Mouse (Mus musculus): Measurements from ENCODE around the gene Dirc2. TPM values are rescaled to one million over a fixed set of nuclear protein-coding genes. Genes with fewer than 3 reads are reported as not detected.

Gene Dirc2
- polyA plus RNA-seq, 1 experiment from 2014 or later, result 14.6 TPM

DNA sequence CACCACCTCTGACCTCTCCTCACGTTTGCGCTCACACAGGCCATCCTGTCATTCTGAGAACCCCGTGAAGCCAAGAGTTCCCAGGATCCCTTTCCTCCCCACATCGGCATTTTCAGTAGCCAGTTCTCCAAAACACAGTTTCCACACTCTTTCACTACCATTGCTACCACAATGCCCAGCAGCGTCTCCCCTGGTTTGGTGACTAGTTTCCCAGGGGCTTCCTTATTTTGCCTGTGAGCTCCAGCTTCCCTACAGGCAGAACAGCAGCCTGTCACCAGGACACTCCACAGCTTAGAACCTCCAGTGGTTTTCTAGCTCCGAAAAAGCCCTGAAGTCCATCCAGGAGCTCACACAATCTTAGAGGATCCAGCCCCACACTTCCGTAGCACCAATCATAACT is 19.8 kb downstream of the Dirc2 start:
- 79% methylated on average over 7 of the region's 7 CpGs for WGBS
- Histone ChIP-seq H3K9me3 (no peaks in the 10 kb centered on the region), H3K4me1 (peaks cover 23% of the 10 kb centered on the region), H3K36me3 (no peaks in the 10 kb centered on the region; the same call in 1 of the 2 replicates), H3K4me2 (replicated peaks) (no peak overlapping the region), H3K27me3 (no peaks in the 10 kb centered on the region), H3K4me3 (no peak overlapping the region), H3K27ac (no peak overlapping the region), H3K9ac (no peak overlapping the region)
- no peak for ATAC-seq (ENCODE audit: low FRiP score, low read depth)

DNA sequence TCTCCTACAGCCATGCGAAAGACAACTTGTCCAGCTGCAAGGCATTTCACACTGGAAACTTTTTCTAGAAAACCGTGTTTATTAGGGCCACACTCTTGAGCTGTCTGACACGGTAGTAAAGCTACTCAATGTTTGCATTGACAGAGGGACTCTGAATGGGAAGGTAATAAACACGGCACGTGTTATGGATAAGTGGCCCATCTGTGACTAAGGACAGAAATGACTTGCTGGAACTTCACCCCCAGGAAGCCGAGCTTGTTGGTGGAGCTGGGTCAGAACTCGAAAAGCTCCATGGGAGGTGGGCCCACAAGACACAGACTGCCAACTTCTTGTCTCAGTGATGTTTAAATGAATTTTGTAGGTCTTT is 20.9 kb downstream of the Dirc2 start:
- Histone ChIP-seq H3K4me2 (replicated peaks) (no peak overlapping the region), H3K27ac (no peak overlapping the region), H3K27me3 (no peaks in the 10 kb centered on the region), H3K4me3 (no peak overlapping the region), H3K9me3 (no peaks in the 10 kb centered on the region), H3K4me1 (peaks cover 16% of the 10 kb centered on the region), H3K36me3 (no peaks in the 10 kb centered on the region; the same call in 1 of the 2 replicates), H3K9ac (no peak overlapping the region)
- WGBS, result 50% methylated on average over 7 of the region's 7 CpGs
- no peak for ATAC-seq (ENCODE audit: low FRiP score, low read depth)

DNA sequence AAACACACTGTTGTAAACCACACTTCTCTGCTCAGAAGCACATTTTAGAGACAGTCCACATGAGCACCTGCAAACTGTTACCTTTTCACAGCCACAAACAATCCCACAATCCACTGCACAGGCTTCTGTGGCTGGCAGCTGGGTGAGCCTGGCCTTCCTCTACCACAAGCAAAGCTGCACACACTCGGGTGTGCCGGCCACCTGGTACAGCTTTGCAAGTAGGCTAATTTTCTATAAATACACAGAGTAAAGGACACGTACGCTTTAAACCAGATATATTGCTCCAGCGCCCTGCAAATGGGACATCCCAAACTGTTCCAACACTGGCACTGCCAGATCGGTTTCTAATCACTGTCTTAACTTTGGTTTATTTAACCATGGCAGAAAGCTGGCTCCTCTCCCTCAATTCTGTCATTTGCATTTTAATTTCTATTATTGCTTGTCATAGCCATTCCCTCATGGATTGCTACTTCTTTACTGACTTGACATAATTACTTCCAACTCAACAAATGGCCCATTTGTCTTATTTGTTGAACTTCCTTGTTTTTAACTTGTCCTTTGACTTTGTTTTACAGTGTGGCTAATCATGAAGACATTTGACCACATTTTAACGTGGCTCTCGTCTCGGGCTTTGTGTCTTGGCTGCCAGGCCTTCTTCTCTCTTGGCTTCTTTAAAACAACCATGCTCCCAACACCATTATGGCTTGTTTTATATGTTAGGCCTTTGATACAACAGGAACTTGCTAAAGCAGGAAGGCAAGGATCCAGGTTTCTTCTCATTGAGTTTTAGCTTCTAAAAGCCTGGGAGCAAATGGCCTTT is 21.5 kb downstream of the Dirc2 start:
- Histone ChIP-seq H3K9me3 (no peaks in the 10 kb centered on the region), H3K9ac (no peak overlapping the region), H3K27me3 (no peaks in the 10 kb centered on the region), H3K4me1 (peaks cover 18% of the 10 kb centered on the region), H3K27ac (no peak overlapping the region), H3K36me3 (no peaks in the 10 kb centered on the region; the same call in 1 of the 2 replicates), H3K4me3 (no peak overlapping the region), H3K4me2 (replicated peaks) (no peak overlapping the region)
- 60% methylated on average over 9 of the region's 9 CpGs for WGBS
- no peak for ATAC-seq (ENCODE audit: low FRiP score, low read depth)

DNA sequence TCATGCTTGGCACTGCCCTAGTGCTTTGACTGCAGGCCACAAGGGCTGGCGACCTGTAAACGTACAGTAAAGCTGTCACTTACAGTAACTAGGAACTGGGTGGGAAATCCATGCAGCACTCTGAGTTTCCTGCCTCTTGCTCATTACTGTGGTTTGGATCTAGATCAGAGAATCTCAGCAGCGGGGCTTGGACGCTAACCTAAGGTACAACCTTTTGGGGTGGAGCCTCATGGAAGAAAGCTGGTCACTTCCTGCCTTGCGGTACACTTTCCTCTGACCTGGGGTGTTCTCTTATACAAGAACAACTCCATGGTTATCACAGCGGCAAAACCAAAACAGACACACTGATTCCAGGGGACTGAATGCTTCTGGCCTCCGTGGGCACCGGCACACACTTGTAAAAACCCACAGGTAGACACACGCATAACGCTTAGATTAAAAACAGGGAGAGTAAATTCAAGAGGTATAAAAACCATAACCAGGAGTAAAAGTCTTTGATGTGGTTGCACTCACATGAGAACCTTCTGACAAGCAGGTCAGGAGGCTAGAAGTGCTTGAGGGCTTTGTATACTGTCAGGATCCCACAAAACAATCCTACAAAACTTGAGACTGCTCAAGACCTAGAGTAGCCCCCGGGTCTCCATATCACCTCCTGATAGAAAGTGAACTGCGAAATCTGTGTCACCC is 26.8 kb downstream of the Dirc2 start:
- no peak overlapping the region for H3K27ac ChIP-seq
- H3K9me3 ChIP-seq, result no peaks in the 10 kb centered on the region
- no peak overlapping the region for H3K9ac ChIP-seq
- H3K4me1 ChIP-seq, result peaks cover 44% of the 10 kb centered on the region
- no peak overlapping the region for H3K4me3 ChIP-seq
- H3K36me3 ChIP-seq, result no peaks in the 10 kb centered on the region; the same call in 1 of the 2 replicates
- H3K4me2 ChIP-seq (replicated peaks), result peak overlapping the region; percentile 31; the same call in 1 of the 2 replicates
- H3K27me3 ChIP-seq, result no peaks in the 10 kb centered on the region
- ATAC-seq (ENCODE audit: low FRiP score, low read depth), result no peak
- 59% methylated on average over 12 of the region's 12 CpGs for WGBS

DNA sequence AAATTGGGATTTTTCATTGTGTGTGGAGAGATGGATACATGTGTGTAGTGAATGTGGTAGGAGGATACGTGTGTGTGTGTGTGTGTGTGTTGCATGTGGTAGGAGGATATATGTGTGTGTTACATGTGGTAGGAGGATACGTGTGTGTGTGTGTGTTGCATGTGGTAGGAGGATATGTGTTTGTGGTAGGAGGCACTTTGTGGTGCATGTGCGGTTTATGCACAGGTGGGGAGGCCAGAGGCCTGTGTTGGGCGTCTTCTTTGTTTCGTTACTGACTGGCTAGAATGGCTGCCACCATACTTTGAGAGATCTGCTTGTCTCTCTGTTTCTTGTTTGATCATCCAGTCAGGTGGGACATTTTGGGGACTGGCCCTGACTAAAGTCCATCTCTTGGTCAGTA is 27.5 kb downstream of the Dirc2 start:
- Histone ChIP-seq H3K4me2 (replicated peaks) (no peak overlapping the region), H3K4me1 (peaks cover 41% of the 10 kb centered on the region), H3K36me3 (no peaks in the 10 kb centered on the region; the same call in 1 of the 2 replicates), H3K4me3 (no peak overlapping the region), H3K9ac (no peak overlapping the region), H3K9me3 (no peaks in the 10 kb centered on the region), H3K27me3 (no peaks in the 10 kb centered on the region), H3K27ac (no peak overlapping the region)
- 92% methylated on average over 5 of the region's 5 CpGs for WGBS
- no peak for ATAC-seq (ENCODE audit: low FRiP score, low read depth)

DNA sequence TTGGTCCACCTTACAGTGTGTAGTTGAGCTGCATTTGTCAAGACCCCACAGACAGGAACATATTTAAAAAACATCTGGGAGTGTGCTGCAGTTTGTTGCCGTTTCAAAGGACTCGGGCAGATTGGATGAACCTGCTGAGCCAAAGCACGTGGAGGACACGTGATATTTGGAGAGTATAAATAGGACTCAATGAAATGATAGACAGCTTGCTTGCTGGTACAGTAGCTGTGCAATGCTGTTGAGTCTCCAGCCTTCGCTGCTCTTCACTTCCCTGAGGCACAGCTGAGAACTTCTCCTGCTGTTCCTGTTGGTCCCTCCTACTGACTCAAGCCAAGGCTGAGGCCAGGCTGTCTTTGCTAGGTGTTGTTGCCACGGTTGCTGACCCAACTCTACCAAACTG is 28.2 kb downstream of the Dirc2 start:
- ATAC-seq (ENCODE audit: low FRiP score, low read depth), result no peak
- Histone ChIP-seq H3K9ac (no peak overlapping the region), H3K36me3 (no peaks in the 10 kb centered on the region), H3K4me2 (replicated peaks) (no peak overlapping the region), H3K4me1 (peaks cover 41% of the 10 kb centered on the region), H3K27me3 (no peaks in the 10 kb centered on the region), H3K27ac (no peak overlapping the region), H3K9me3 (no peaks in the 10 kb centered on the region), H3K4me3 (no peak overlapping the region)
- WGBS, result 56% methylated on average over 6 of the region's 6 CpGs

DNA sequence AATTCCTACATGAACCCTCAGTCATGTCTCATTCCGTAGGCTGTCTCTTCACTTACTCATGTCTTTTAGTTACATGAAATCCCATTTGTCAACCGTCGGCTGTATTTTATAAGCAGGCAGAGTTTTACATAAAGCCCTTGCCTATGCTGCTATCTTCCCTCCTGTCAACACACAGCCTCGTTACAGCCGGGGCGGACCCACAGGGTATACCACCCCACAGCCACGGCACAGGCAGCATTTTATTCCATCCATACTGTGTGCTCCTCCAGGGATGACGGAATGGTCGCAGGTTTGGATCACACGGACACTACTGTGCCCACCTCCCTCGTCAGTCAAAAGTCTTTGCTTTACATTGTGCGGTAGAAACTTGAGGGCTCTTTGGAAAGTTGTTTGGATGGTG is 28.8 kb downstream of the Dirc2 start:
- no peak for ATAC-seq (ENCODE audit: low FRiP score, low read depth)
- no peak overlapping the region for H3K27ac ChIP-seq
- H3K9me3 ChIP-seq, result no peaks in the 10 kb centered on the region
- no peak overlapping the region for H3K4me2 ChIP-seq (replicated peaks)
- no peaks in the 10 kb centered on the region for H3K27me3 ChIP-seq
- 69% methylated on average over 12 of the region's 12 CpGs for WGBS
- peaks cover 41% of the 10 kb centered on the region for H3K4me1 ChIP-seq
- no peak overlapping the region for H3K9ac ChIP-seq
- no peaks in the 10 kb centered on the region for H3K36me3 ChIP-seq
- no peak overlapping the region for H3K4me3 ChIP-seq

DNA sequence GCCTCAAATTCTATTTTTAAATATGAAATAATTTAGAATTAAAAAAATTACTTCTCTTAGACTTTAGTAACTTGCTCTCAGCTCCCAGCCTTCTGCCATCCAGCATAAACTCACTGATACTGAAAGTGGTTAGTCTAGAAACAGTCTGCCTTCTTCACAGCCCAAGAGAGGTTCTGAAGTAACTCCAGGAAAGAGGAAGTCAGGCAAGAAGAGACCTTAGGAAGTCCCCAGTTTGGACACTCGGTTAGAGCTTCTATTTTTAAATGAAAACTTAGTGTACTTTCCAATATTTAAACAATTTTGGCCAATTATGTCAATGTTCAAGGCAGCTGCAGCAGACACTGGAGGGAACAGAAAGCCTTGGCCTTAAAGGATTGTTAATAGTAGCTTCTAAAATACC is 29.6 kb downstream of the Dirc2 start:
- H3K9ac ChIP-seq, result no peak overlapping the region
- no peak overlapping the region for H3K4me2 ChIP-seq (replicated peaks)
- H3K4me1 ChIP-seq, result peaks cover 41% of the 10 kb centered on the region
- H3K36me3 ChIP-seq, result no peaks in the 10 kb centered on the region
- H3K27me3 ChIP-seq, result no peaks in the 10 kb centered on the region
- no peaks in the 10 kb centered on the region for H3K9me3 ChIP-seq
- no peak for ATAC-seq (ENCODE audit: low FRiP score, low read depth)
- no peak overlapping the region for H3K27ac ChIP-seq
- H3K4me3 ChIP-seq, result no peak overlapping the region
- WGBS, result 66% methylated on average over 1 of the region's 1 CpGs

DNA sequence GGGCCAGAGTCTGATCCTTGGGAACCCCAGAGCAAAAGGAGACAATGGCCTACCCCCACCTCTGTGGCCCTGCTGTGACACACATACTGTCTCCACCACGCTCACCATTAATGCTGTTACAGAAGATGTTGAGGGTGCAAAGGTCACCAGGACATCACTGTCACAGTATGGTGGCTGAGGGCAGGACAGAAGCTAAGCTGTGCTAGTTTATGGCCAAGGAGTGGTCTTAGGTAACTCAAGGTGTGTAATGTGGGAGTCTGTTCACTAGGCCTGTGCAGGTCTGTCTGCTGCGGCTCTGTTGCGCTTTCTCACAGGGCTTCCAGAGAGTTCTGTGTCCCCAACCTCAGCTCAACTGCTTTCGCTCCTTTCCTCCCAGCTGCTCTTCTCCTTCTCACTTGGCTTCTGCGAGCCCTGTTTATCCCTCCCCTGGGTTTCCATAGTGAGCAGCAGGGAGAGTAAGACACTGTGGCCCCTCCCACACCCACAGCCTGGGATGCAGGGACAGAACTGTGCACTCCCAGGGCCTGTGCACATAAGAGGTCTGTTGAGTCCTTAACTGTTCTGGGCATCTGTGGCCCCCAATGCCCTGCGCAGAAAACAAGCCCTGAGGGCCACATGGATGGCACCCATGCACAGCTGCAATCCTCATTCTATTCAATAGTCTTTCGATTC is 30.9 kb downstream of the Dirc2 start:
- Histone ChIP-seq H3K9me3 (no peaks in the 10 kb centered on the region), H3K4me3 (no peak overlapping the region), H3K27me3 (no peaks in the 10 kb centered on the region), H3K4me1 (peaks cover 41% of the 10 kb centered on the region), H3K9ac (0 out of 2 replicates have a peak overlapping the region, but pooled peaks have one; percentile 19), H3K4me2 (replicated peaks) (no peak overlapping the region), H3K27ac (no peak overlapping the region), H3K36me3 (no peaks in the 10 kb centered on the region)
- WGBS, result 75% methylated on average over 7 of the region's 7 CpGs
- ATAC-seq (ENCODE audit: low FRiP score, low read depth), result no peak

DNA sequence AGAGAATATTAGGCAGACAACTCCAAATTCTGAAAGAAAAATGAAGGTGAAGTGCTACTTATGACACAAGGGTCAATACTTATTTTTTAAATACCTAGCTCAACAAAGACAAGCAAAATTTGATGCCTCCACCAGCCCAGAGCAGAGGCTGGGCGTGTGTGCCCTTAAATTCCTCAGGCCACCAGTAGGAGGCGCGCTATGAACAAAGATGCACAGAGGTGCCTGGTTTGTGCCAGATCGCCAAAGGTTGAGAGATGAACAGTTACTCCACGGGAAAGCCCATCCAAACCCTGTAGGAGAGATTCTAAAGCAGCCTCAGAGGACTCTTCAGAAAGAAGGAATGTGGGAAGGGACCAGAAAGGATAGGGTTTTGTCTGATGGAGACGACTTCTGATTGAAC is 35.1 kb downstream of the Dirc2 start:
- WGBS, result 18% methylated on average over 6 of the region's 6 CpGs
- Histone ChIP-seq H3K9me3 (no peaks in the 10 kb centered on the region), H3K4me1 (peaks cover 10% of the 10 kb centered on the region), H3K27ac (no peak overlapping the region), H3K4me2 (replicated peaks) (no peak overlapping the region), H3K4me3 (no peak overlapping the region), H3K27me3 (no peaks in the 10 kb centered on the region), H3K36me3 (peaks cover 16% of the 10 kb centered on the region), H3K9ac (no peak overlapping the region)
- ATAC-seq (ENCODE audit: low FRiP score, low read depth), result no peak

DNA sequence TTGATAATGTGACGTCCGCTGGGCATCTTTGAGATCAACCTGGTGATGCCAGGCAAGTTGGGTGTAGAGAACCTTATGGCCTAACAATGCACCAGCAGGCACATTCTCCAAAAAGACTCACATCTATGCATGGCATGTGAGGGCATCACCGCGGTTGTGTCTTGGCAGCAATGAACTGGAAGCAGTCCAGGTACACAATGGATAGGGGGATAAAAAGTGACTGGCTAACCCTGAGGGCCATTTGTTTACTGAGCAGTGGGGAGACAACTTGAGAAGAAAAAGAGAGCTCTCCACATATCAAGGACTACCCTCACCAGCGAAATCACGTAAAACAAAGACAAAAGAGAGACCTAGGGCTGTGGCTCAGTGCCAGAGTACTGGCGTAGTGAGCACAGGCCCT is 37.1 kb downstream of the Dirc2 start:
- H3K4me3 ChIP-seq, result no peak overlapping the region
- H3K4me1 ChIP-seq, result no peaks in the 10 kb centered on the region
- peaks cover 21% of the 10 kb centered on the region for H3K36me3 ChIP-seq
- no peaks in the 10 kb centered on the region for H3K27me3 ChIP-seq
- H3K27ac ChIP-seq, result no peak overlapping the region
- H3K4me2 ChIP-seq (replicated peaks), result no peak overlapping the region
- ATAC-seq (ENCODE audit: low FRiP score, low read depth), result no peak
- H3K9me3 ChIP-seq, result no peaks in the 10 kb centered on the region
- H3K9ac ChIP-seq, result no peak overlapping the region
- WGBS, result 94% methylated on average over 7 of the region's 7 CpGs

DNA sequence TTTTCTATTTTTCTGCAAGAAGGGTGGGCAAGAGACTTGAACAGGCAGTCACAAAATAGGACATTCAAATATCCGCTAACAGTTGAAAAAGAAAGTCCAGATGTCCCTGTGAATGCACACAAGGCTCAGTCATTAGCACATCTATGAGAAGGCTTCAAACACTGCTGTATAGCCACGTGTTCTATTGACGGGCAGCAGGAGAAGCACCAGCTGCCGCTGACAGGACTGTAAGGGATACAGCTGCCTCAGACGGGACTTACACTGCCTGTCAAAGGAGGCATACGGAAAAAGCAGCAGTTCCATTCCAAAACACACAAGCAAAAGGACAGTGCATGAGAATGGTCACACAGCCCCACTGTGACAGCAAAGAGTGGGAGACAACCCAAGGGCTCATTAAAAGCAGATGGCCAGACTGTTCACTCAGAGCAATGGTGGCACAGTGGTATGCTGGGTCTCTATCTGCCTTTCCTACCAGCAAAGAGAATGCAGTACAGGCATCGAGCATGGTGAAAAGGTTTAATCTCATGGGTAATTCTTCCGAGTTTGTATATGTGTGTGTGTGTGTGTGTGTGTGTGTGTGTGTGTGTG is 39.9 kb downstream of the Dirc2 start:
- H3K9me3 ChIP-seq, result no peaks in the 10 kb centered on the region
- no peak overlapping the region for H3K27ac ChIP-seq
- 75% methylated on average over 8 of the region's 8 CpGs for WGBS
- no peak overlapping the region for H3K9ac ChIP-seq
- no peak overlapping the region for H3K4me2 ChIP-seq (replicated peaks)
- H3K36me3 ChIP-seq, result peaks cover 21% of the 10 kb centered on the region
- no peak for ATAC-seq (ENCODE audit: low FRiP score, low read depth)
- H3K4me3 ChIP-seq, result no peak overlapping the region
- H3K4me1 ChIP-seq, result no peaks in the 10 kb centered on the region
- no peaks in the 10 kb centered on the region for H3K27me3 ChIP-seq

All from limb, embryonic 13.5 days (tissue).